Mouse (Mus musculus) liver, embryonic 14.5 days (tissue): ENCODE measurements around the gene Cd48.

Source experiments
- CTCF ChIP-seq: IDR thresholded peaks from 2 replicates; pipeline ENCODE4 v1.5.1; 2016; ENCODE audit warnings: antibody characterized with exemption, low read depth, control low read depth
- EP300 ChIP-seq: IDR thresholded peaks from 2 replicates; pipeline ENCODE4 v1.6.1; 2016; ENCODE audit warnings: antibody characterized with exemption, low read depth

GRCm38 (mm10) chr1:171647716-171648115 is 34.1 kb upstream of the Cd48 start:
- TF ChIP-seq CTCF (no peak), EP300 (no peak)
